Mouse (Mus musculus) limb, embryonic 12.5 days (tissue): Measurements from ENCODE around the gene Wdr77. TPM values are rescaled to one million over a fixed set of nuclear protein-coding genes. Genes with fewer than 3 reads are reported as not detected.

Experiments used
- ATAC-seq: fragments of 200-750 bp; cut with Nextera tagmentation; 2 replicates; pipeline ENCODE4 v1.8.0; 2017; ENCODE audit warnings: low read depth, moderate TSS enrichment; ENCODE audit not compliant: insufficient number of reproducible peaks, insufficient read depth, low FRiP score, low TSS enrichment
- H3K27ac ChIP-seq: fragments of 300-500 bp; sonication (generic); 2 replicates; pipeline ENCODE4 v1.5.1; 2016; ENCODE audit warnings: mild to moderate bottlenecking, moderate library complexity
- H3K27me3 ChIP-seq: fragments of 300-500 bp; sonication (generic); 2 replicates; pipeline ENCODE4 v1.6.1; 2016; ENCODE audit warnings: mild to moderate bottlenecking, moderate library complexity
- H3K36me3 ChIP-seq: fragments of 300-500 bp; sonication (generic); 2 replicates; pipeline ENCODE4 v1.6.1; 2016; ENCODE audit warnings: mild to moderate bottlenecking, moderate library complexity
- H3K4me1 ChIP-seq: fragments of 300-500 bp; sonication (generic); replicated peaks from 2 replicates; pipeline ENCODE4 v1.6.1; 2016
- H3K4me2 ChIP-seq: fragments of 300-500 bp; sonication (generic); 2 replicates; pipeline ENCODE4 v1.6.1; 2016; ENCODE audit warnings: mild to moderate bottlenecking, moderate library complexity
- H3K4me3 ChIP-seq: fragments of 300-500 bp; sonication (generic); replicated peaks from 2 replicates; pipeline ENCODE4 v1.5.1; 2016; ENCODE audit warnings: mild to moderate bottlenecking
- H3K9ac ChIP-seq: fragments of 300-500 bp; sonication (generic); replicated peaks from 2 replicates; pipeline ENCODE4 v1.6.1; 2016; ENCODE audit warnings: mild to moderate bottlenecking, moderate library complexity
- H3K9me3 ChIP-seq: fragments of 300-500 bp; sonication (generic); 2 replicates; pipeline ENCODE4 v1.6.1; 2016; ENCODE audit warnings: mild to moderate bottlenecking, moderate library complexity
- WGBS: fragments of 180-500 bp; shearing (Covaris S2); methylation state at CpG from one replicate; pipeline ENCODE4 v1.1.7; 2016; 5-methylcytosine and 5-hydroxymethylcytosine counted together
- polyA plus RNA-seq: library from polyadenylated mRNA; unstranded; fragments of >200 nt; fragmentation: Nextera tagmentation; extraction: Ambion mirVana; gene quantifications from 2 replicates; pipeline ENCODE4 v1.2.1, GENCODE M21; 2016

Gene Wdr77
- polyA plus RNA-seq, 1 experiment from 2014 or later: 111 TPM

DNA sequence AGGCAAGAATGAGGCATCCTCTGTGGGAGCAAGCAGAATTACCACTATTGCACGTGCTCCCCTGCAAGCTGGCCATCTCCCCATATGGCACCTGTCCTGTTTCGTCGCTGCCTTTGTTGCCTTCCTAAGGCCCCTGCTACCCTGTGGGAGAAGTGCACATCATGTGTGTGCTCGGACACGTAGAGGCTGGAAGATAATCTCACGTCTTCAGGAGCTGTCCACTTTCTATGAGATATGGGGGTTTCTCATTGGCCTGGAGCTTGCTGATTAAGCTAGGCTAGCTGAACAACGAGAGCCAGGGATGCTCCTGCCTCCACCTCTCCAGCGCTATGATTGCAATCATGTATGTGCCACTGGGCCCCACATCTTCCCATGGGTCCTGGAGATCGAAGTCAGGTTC, 34.6 kb upstream of the Wdr77 start:
- no peaks in the 10 kb centered on the region for H3K4me1 ChIP-seq
- no peak overlapping the region for H3K9ac ChIP-seq
- 80% methylated on average over 9 of the region's 9 CpGs for WGBS
- no peaks in the 10 kb centered on the region for H3K27me3 ChIP-seq
- H3K27ac ChIP-seq: no peak overlapping the region
- H3K36me3 ChIP-seq: no peaks in the 10 kb centered on the region
- H3K9me3 ChIP-seq: no peaks in the 10 kb centered on the region
- no peak overlapping the region for H3K4me3 ChIP-seq
- no peak overlapping the region for H3K4me2 ChIP-seq
- ATAC-seq: no peak

DNA sequence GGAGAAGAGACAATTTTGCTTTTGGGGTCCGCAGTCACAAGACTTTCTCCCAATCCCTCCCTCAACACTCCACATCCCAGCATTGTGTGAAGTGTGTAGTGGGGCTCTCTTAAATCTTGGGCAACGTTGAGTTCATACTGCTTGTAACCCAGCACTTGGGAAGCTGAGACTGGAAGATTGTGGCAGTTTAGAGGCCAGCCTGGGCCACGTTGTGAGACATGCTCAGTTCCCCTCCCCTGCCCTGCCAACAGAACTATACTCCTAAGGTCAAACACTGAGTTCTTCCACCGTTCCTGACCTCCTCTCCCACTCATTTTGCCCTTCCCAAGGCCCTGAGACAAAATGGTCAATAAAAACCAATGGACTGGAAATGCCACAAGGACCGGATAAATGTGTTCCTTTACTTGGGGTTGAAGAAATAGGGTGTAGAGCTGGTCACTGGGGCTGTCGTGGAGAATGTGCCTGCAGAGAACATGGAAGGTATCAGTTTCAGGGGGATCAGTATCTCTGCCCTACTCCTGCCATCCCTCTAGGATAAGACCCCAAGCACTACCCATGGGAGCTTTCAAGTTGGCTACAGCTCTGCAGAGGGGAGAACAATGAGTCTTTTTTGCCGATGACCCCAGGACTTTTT, 31.5 kb upstream of the Wdr77 start:
- H3K4me2 ChIP-seq: no peak overlapping the region
- no peaks in the 10 kb centered on the region for H3K9me3 ChIP-seq
- no peaks in the 10 kb centered on the region for H3K36me3 ChIP-seq
- no peaks in the 10 kb centered on the region for H3K4me1 ChIP-seq
- ATAC-seq: no peak
- no peak overlapping the region for H3K9ac ChIP-seq
- H3K4me3 ChIP-seq: no peak overlapping the region
- WGBS: 81% methylated on average over 7 of the region's 7 CpGs
- no peaks in the 10 kb centered on the region for H3K27me3 ChIP-seq
- H3K27ac ChIP-seq: no peak overlapping the region

DNA sequence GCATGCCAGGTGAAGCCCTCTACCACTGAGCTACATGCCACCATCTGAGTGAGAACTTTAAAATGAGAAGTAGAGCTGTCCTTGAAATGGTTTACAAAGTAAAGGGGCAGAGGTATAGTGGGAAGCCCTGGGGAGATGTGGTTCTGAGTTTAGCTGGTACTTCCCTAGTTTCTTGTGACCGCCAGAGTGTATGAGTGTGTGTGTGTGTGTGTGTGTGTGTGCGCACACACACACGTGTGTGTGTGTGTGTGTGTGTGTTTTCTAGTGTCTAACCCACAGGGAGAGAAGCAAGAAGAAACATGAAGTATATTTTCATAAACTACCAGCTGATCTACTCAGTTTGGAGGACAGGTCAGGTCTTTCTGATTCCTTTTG, 31.0 kb upstream of the Wdr77 start:
- no peak overlapping the region for H3K9ac ChIP-seq
- ATAC-seq: no peak
- no peaks in the 10 kb centered on the region for H3K36me3 ChIP-seq
- H3K9me3 ChIP-seq: no peaks in the 10 kb centered on the region
- WGBS: 89% methylated on average over 3 of the region's 3 CpGs
- no peak overlapping the region for H3K27ac ChIP-seq
- no peak overlapping the region for H3K4me2 ChIP-seq
- H3K4me3 ChIP-seq: no peak overlapping the region
- H3K27me3 ChIP-seq: no peaks in the 10 kb centered on the region
- H3K4me1 ChIP-seq: no peaks in the 10 kb centered on the region

DNA sequence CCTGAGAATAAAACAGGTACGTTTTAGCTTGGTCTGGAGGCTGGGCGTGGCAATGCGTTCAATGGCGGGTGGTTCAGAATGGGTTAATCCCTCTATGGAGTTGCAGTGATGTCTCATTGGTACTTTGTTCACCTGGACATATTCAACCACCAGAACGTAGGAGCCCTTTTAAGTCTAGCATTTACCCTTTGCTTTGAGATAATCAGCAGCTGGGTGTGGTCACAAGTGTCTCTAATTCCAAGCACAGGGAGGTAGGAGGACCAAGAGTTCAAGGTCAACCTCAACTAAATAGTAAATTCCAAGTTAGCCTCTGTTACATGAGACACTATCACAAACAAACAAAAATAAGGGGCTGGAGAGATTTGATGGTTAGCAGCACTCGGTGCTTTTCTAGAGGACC, 30.4 kb upstream of the Wdr77 start:
- 85% methylated on average over 6 of the region's 6 CpGs for WGBS

DNA sequence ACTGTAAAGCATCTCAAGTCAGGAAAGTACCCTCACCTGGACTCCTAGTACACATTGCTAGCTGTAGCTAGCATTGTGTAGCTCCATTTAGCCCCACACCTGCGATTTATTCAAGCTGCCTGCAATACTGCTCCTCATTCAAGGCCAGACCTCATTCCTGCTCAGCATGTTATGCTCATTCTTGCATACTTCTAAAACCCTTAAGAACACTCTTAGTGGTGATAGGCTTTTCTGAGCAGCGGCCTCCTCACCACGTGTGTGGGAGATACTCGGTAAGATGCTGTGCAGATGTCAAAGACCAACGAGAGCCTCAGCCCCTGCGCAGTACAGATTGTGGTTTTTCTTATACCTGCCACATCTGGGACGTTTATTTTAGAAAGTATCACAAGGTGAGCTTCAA, 29.3 kb upstream of the Wdr77 start:
- ATAC-seq: no peak
- Histone ChIP-seq H3K4me1 (no peaks in the 10 kb centered on the region), H3K36me3 (no peaks in the 10 kb centered on the region), H3K9ac (no peak overlapping the region), H3K27me3 (no peaks in the 10 kb centered on the region), H3K27ac (no peak overlapping the region), H3K9me3 (no peaks in the 10 kb centered on the region), H3K4me3 (no peak overlapping the region), H3K4me2 (no peak overlapping the region)
- WGBS: 80% methylated on average over 7 of the region's 7 CpGs

More for the DNA sequence above, 30.4 kb upstream of the Wdr77 start:
- Histone ChIP-seq H3K27me3 (no peaks in the 10 kb centered on the region), H3K27ac (no peak overlapping the region), H3K9ac (no peak overlapping the region), H3K36me3 (no peaks in the 10 kb centered on the region), H3K9me3 (no peaks in the 10 kb centered on the region), H3K4me3 (no peak overlapping the region), H3K4me1 (no peaks in the 10 kb centered on the region), H3K4me2 (no peak overlapping the region)
- no peak for ATAC-seq

DNA sequence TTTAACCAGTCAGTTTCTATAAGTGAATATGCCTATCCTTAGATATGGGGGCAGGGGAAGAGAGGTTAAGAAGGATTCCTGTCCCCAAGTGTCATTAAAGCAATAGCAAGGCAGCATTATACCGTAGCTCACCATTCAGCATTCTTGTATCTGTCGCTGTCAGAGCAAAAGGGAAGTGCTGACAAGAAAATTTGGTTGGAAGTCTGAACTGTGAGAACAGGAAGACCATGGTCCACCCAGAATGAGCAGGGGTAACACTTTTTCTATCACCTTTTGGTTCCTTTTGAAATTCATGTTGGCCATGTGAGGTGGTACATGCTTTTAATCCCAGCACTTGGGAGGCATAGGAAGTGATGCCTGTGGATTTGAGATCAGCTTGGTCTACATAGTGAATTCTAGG, 28.1 kb upstream of the Wdr77 start:
- 89% methylated on average over 2 of the region's 2 CpGs for WGBS
- Histone ChIP-seq H3K4me3 (no peak overlapping the region), H3K9ac (no peak overlapping the region), H3K4me1 (no peaks in the 10 kb centered on the region), H3K27me3 (no peaks in the 10 kb centered on the region), H3K27ac (no peak overlapping the region), H3K4me2 (no peak overlapping the region), H3K9me3 (no peaks in the 10 kb centered on the region), H3K36me3 (no peaks in the 10 kb centered on the region)
- ATAC-seq: no peak

DNA sequence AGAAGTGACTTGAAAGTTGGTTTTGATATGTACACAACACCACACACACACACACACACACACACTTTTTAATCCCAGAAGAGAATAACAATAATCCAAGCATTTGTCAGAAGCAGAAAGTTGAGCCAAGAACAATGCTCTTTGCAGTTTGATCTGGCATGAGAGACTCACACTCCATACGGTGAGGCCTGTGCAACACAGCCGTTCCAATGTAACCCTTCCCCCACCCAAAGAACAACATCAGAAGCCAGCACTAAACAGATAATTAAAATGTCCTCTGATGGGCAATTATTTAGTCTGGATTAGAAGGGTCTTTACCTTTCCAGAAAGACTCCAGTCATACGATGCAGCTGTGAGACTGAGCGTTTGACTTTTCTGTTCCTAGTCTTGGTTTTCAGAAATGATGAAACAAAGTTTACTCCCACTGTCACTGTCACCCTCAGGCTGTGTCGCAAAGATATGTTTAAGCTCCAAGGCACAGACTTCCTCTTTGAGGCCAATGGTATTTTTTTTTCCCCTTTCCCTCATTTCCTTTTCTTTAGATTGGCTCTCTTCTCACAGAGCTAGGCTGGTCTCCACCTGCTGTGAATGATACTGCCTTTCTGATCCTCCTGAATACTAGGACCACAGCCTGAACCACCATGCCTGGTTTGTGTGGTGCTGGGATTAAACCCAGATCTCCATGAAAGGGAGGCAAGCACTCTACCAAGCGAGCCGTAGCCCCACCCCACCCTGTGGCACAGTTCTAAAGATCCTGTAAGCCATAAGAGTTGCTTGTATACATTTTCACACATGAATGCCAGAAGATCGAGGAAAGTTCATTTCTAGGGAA, 26.7 kb upstream of the Wdr77 start, which contains the start of gene I830077J02Rik:
Gene I830077J02Rik (minus strand): TSS at position 425 of the 832 bp plus-strand sequence.
- H3K27me3 ChIP-seq: no peaks in the 10 kb centered on the region
- no peaks in the 10 kb centered on the region for H3K4me1 ChIP-seq
- WGBS: 78% methylated on average over 8 of the region's 8 CpGs

DNA sequence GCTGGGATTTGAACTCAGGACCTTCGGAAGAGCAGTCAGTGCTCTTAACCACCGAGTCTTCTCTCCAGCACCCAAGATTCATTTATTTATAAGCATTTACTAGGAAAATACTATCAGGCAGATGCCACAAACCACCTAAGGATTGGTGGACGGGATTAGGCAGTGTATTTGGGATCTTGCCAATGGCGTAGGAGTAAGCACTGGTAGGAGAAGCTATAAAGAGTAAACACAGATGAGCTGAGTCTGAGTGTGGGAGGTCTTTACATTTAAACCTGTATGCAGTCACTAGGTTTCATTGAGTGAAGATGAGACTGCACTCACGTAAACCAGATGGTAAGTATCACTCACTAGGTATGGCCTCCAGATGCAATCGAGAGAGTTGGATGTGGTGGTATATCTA, 25.2 kb upstream of the Wdr77 start:
- Histone ChIP-seq H3K27me3 (no peaks in the 10 kb centered on the region), H3K4me2 (no peak overlapping the region), H3K9me3 (no peaks in the 10 kb centered on the region), H3K4me1 (no peaks in the 10 kb centered on the region), H3K9ac (no peak overlapping the region), H3K4me3 (no peak overlapping the region), H3K36me3 (peaks cover 16% of the 10 kb centered on the region), H3K27ac (no peak overlapping the region)
- ATAC-seq: no peak
- WGBS: 89% methylated on average over 6 of the region's 6 CpGs

More for the DNA sequence above, 26.7 kb upstream of the Wdr77 start, which contains the start of gene I830077J02Rik:
- Histone ChIP-seq H3K4me3 (no peak within 1 kb of the TSS), H3K4me2 (no peak within 1 kb of the TSS), H3K36me3 (peaks cover 11% of the 10 kb centered on the region), H3K9me3 (no peaks in the 10 kb centered on the region), H3K27ac (no peak within 1 kb of the TSS), H3K9ac (no peak within 1 kb of the TSS)
- ATAC-seq: no peak

DNA sequence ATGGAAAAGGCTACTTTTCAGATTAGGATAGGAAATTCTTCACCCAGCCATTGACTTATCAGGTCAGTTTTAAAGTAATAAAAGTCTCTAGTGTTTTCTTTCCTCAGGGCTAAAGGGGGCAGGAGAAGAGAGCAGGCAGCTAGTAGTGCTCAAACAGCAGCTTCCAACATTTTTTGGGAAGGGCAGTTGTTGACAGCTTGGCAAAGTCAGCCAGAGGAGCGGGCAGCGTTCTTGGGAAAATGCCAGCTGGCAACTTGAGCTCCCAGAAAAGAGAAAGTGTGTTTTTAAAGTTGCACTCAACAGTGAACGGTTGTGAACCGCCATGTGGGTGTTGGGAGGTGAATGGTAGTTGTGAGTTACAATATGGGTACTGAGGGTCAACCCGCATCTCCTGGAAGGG, 24.1 kb upstream of the Wdr77 start:
- 95% methylated on average over 5 of the region's 5 CpGs for WGBS
- H3K4me2 ChIP-seq: no peak overlapping the region
- no peak overlapping the region for H3K27ac ChIP-seq
- H3K36me3 ChIP-seq: peaks cover 21% of the 10 kb centered on the region
- no peaks in the 10 kb centered on the region for H3K9me3 ChIP-seq
- no peaks in the 10 kb centered on the region for H3K4me1 ChIP-seq
- no peak overlapping the region for H3K4me3 ChIP-seq
- no peak for ATAC-seq
- H3K27me3 ChIP-seq: no peaks in the 10 kb centered on the region
- no peak overlapping the region for H3K9ac ChIP-seq

DNA sequence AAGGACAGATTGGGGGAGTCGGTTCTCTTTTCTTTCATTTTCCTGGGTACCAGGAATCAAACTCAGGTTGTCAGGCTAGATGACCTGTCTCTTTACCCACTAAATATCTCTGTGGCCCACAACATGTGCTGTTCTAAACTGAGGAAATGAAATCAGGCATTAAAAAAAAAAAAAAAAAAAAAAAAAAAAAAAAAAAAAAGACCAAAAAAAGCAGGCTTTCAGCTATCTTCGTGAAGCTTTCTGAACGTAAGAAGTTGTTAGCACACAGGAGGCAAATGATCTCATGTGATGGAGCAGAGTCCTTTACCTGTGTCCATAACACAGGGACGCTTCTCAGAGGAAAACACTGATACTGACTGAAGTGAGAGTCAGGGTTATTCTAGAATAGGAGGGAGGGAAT, 23.1 kb upstream of the Wdr77 start:
- no peak overlapping the region for H3K27ac ChIP-seq
- WGBS: 84% methylated on average over 4 of the region's 4 CpGs
- no peak for ATAC-seq
- H3K4me1 ChIP-seq: no peaks in the 10 kb centered on the region
- H3K9me3 ChIP-seq: no peaks in the 10 kb centered on the region
- H3K9ac ChIP-seq: no peak overlapping the region
- no peak overlapping the region for H3K4me3 ChIP-seq
- no peaks in the 10 kb centered on the region for H3K27me3 ChIP-seq
- peaks cover 32% of the 10 kb centered on the region for H3K36me3 ChIP-seq
- no peak overlapping the region for H3K4me2 ChIP-seq

DNA sequence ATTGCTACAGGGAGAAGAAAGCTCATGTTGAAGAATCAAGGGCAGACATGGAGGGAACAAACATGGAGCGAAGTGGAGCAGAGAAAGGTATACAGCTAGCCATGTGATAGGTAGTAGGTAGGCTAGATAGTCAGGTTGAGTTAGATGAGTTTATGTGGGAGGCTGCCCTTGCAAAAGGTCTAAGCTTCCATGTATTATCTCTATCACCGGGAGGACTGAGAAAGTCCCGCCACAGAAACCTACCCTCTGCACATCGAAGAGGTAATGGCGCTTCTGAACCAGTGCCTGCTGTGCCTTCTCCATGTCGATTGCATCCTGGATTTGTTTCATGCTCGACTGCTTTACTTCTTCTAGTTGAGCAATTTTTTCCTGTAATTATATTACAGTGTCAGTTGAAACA, 7.8 kb upstream of the Wdr77 start:
- Histone ChIP-seq H3K4me3 (no peak overlapping the region), H3K9me3 (no peaks in the 10 kb centered on the region), H3K4me2 (no peak overlapping the region), H3K36me3 (peaks cover 87% of the 10 kb centered on the region), H3K27ac (no peak overlapping the region), H3K27me3 (no peaks in the 10 kb centered on the region), H3K4me1 (no peaks in the 10 kb centered on the region), H3K9ac (no peak overlapping the region)
- no peak for ATAC-seq
- 90% methylated on average over 7 of the region's 7 CpGs for WGBS
